Mouse (Mus musculus): Measurements from ENCODE around the gene Nras.

Nras gene

GRCm38 (mm10) chr3:103058207-103059157, at the start of gene Nras:
Nras (plus strand) TSS chr3:103058285.
- peak; percentile 81 for DNase-seq (ENCODE audit: low read depth, low spot score)

DNA sequence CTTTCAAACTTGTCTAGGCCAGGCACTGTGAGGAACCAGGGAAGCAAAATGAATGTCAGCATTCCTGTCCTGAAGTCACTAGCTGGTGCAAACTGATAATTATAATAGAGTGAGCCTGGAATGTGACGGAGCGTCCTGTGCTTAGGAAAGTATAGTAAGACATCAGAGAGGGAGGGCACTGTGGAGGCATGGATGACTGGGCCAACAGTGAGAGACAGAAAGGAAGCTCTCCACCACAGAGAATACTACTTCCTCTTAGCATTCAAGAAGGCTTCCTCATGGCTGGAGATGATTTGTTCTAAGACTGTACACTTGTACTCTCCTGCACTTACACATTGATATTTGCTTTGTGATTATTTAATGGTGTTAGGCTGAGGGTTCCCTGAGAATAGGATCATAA, 40.7 kb upstream of the Nras start:
- DNase-seq (ENCODE audit: low read depth, low spot score): no peak

- DNase-seq (ENCODE audit: low read depth, low spot score): no peak
Observed at GRCm38 (mm10) chr3:103019462-103019861, 38.6 kb upstream of the Nras start.

DNA sequence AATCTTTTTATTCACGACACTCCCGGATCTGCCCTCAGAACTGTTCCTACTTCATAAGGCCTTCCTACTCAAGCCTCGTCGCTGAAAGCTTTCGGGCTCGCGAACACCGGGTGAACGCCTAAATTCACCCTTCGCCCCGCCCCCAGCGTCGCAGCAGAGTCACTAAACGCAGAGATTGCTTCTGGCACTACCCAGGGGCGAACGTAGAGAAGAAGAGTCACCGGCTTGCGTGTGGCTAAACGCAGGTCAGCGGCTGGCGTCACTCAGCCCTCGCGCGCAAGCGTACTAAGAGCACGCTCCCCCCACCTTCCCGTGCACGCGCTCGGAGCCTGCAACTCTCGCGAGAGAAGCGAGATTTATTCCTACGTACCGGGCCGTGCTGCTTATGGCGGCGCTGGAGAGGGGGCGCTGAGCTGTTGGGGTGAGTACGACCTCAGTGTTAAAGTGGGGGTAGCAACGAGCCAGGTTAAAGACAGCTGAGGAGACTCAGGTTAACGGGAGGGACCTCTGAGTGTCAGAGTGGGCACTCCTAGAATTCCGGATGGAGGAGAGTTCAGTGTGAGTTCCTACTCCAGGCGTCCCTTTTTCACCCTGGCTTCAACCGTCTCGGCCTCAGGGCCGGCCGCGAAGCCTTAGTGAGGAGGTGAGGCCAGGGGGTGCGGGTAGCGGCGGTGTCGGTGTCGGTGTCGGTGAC, 37.7 kb upstream of the Nras start, which contains the start of gene Csde1:
Gene Csde1, plus strand, starts transcription at position 178 of the 694 bp plus-strand sequence.
- peak; percentile 97 for DNase-seq (ENCODE audit: low read depth, low spot score)

DNA sequence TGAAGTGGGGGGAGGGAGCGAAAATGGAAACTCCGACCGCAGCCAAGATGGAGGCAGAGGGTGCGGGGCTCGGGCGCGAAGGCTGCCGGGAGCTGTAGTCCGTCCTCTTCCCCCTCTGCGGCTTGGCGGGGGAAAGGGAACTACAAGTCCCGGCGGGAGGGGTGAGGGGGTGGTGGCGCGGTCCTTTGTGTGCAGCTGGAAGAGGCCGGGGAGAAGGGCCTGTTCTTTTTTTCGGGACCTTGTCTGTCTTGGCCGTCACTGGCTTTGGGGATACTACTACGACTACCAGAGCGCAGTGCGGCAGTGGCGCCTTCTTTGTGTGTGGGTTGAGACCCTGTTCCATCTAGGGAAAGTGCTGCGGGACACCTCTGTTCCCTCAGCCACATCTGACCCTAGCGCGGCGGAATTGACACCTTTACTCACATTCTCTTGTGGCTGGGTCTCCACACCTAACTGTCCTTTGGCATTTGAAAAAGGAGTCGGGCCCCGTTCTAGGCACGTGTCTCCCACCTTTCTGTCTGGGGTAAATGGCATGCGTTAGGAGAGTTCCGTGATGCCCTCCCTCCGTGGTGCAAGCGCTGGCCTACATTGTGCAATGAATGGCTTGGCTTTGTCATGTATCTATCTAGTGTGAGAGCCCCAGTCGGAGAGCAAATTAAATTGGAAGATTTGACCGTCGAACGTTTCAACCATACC, 37.0 kb upstream of the Nras start:
- DNase-seq (ENCODE audit: low read depth, low spot score): peak; percentile 69

GRCm38 (mm10) chr3:103026174-103026573, 31.9 kb upstream of the Nras start:
- no peak for DNase-seq (ENCODE audit: low read depth, low spot score)

DNA sequence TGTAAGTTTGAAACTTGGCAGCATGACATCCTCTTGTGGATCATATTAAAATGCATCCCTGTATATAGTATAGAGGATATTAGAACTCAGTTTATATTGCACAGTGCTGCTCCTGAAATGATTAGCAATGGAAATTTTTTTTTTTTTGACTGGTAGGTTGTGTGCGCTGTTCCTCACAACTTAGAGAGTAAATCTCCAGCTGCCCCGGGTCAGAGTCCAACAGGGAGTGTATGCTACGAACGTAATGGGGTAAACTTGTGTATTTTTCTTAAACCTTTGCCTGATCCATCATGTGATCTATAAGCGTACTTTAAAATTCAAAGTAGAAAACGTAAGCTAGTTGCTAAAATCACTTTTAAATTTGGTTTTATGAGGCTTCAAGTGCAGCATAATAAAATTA, 17.8 kb upstream of the Nras start:
- DNase-seq (ENCODE audit: low read depth, low spot score): no peak

- no peak for DNase-seq (ENCODE audit: low read depth, low spot score)
Observed at GRCm38 (mm10) chr3:103040861-103041379, 17.2 kb upstream of the Nras start.

GRCm38 (mm10) chr3:103056016-103056595, 2.0 kb upstream of the Nras start:
- no peak for DNase-seq (ENCODE audit: low read depth, low spot score)

GRCm38 (mm10) chr3:103057752-103058151, 333 bp upstream of the Nras start:
- no peak for DNase-seq (ENCODE audit: low read depth, low spot score)

GRCm38 (mm10) chr3:103066927-103067326, 8.8 kb downstream of the Nras start:
- no peak for DNase-seq (ENCODE audit: low read depth, low spot score)

DNA sequence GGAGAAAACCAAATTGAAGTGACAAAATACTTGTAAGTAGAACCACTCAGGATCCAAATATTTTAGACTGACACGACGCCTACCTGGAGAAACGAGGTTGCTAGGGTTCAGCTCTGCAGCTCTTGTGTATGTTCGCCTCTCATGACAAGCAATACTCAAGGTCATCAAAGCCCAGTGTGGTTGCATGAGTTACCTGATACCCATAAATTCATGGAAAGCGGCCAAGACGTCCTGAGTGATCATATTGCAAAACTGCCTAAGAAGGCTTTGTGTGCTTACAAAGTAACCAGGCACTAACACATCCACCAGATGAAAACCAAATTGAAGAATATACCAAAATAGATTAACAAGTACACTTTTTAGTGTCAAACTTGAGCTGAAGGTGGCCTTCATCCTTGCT, 10.9 kb downstream of the Nras start:
- no peak for DNase-seq (ENCODE audit: low read depth, low spot score)

DNA sequence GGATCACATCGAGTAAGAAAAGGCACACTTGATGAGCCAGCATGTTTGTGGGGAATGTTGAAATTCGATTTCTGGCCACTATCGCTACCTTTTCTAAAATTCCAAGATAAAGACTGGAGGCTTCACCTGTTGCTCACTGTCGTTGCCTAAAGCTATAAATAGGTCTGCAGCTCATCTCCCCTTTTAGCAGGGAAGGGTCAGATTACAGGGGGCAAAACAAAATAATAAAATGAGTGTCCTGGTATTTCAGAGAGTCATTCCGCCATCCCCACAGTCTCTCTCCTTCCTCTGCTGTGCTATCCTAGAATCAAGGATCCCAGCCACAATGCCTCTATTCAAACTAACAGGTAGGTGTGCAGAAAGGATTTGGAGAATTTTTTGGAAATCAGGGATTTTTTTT, 15.7 kb downstream of the Nras start, which contains the start of gene Ampd1:
Gene Ampd1, plus strand, starts transcription at position 244 of the 400 bp plus-strand sequence.
- DNase-seq (ENCODE audit: low read depth, low spot score): no peak

DNA sequence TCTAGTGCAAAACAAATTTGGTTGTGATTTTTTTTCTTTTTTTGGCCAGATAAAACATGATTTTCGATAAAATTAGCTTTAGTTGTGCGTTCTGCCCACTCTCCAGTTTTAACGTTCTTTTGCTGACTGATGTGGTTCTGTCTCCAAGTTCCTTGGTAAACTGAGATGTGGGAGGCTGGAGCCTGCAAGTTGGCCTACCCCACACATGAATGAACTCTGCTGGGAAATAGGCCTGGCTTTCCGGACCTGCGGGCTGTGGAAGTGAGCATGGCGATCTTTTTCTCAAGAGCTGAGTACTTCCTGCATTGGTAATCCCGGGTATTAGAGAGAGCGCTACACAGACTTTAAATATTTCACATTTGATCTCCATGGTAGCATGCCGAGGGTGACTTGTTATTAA, 17.8 kb downstream of the Nras start:
- no peak for DNase-seq (ENCODE audit: low read depth, low spot score)

GRCm38 (mm10) chr3:103076476-103076875, 18.4 kb downstream of the Nras start:
- DNase-seq (ENCODE audit: low read depth, low spot score): no peak

GRCm38 (mm10) chr3:103079301-103079700, 21.2 kb downstream of the Nras start:
- DNase-seq (ENCODE audit: low read depth, low spot score): no peak

- no peak for DNase-seq (ENCODE audit: low read depth, low spot score)
Observed at GRCm38 (mm10) chr3:103081051-103081450, 23.0 kb downstream of the Nras start.

DNA sequence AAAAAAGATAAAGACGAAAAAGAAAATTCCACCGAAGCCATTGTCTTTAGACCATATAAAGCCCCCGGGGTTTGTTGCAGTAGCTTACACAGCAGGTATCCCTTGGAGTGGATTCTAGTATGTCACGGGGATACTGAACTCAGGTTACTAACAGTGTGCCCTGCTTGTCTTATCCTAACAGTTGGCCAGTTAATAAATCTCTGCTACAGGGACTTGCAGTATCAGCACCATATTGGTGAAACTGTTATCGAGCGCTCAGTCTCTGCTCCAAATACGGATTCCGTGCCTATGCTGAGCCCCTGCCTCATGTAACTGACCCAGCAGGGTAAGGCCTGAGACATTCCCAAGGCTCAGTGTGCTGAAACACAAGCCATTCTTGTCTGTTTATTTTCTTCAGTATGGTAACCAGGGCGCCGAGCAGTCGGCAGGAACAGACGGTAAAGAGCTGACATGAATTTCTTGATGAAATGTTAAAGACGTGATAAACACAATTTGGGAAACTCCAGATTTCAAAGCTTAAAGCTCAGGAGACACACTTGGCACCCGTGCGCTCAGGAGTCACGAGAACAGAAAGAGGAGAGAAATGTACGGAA, 23.9 kb downstream of the Nras start:
- no peak for DNase-seq (ENCODE audit: low read depth, low spot score)

GRCm38 (mm10) chr3:103082761-103083160, 24.7 kb downstream of the Nras start:
- no peak for DNase-seq (ENCODE audit: low read depth, low spot score)

DNA sequence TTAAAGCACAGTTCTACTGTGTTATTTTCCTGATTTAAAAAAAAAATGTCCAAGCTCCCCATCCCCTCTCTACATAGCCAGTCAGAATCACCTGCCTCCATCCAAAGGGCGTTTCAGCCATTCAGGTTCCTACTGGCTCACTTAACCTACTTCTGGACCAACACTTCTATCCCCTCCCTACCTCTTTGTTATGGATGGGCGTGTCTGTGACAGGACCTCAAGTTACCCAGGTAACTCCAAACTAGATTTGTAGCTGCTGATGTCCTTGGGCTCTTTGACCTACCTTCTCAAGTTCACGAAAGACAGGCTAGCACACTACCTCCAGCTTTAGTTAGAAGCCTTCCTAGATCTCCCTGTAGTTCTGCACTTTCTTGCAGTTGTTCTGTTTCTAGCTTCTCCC, 27.9 kb downstream of the Nras start:
- no peak for DNase-seq (ENCODE audit: low read depth, low spot score)

- DNase-seq (ENCODE audit: low read depth, low spot score): no peak
Observed at GRCm38 (mm10) chr3:103091753-103092152, 33.7 kb downstream of the Nras start.

All from c-Kit-negative CD71-positive TER-119-positive erythroid progenitor cells, embryonic 14.5 days (primary cell).